Mouse (Mus musculus): ENCODE measurements around the gene 6430571L13Rik. TPM values are rescaled to one million over a fixed set of nuclear protein-coding genes. Genes with fewer than 3 reads are reported as not detected.

6430571L13Rik gene
- polyA plus RNA-seq (2015; fragmentation: Nextera tagmentation; extraction: Ambion mirVana): 0.07 and 0.18 TPM in 2 replicates

DNA sequence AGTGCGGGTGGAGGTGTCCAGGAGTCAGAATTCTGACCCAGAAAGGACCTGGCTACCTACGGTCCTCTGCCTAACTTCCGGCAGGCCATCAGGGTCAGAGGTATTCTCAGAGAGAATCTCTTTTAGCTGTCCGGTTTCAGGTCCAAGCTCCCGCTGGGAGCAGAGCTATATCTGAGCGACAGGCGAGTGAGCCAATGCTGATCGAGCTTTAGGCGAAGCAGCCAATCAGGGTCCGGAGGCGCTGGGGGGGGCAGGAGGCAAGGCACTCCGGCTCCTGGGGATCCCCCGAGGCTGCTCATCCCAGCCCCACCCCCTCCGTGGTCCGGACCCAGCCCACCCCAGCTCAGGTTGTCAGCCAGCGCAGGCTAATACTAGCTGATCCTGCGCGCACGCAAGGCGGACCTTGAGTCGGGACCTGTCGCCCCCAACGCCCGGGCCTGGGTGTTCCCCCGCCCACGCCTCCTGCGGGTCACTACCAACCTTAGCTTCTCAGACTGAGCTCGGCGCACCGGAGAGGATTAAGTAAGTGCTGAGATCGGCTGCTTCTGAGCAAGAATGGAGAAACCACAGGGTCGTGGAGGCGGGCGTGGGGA lies at the start of gene 6430571L13Rik:
TSS of gene 6430571L13Rik (plus strand) at position 336 of the 593 bp plus-strand sequence.
- WGBS (ENCODE audit: insufficient replicate concordance): under 1% methylated on average over 34 of the region's 34 CpGs
- Histone ChIP-seq H3K27ac (ENCODE audit: low read length) (no peak within 1 kb of the TSS), H3K9me3 (replicated peaks; ENCODE audit: control insufficient read depth, low read length) (no peaks in the 10 kb centered on the region), H3K9ac (ENCODE audit: low read depth, low read length) (peak within 1 kb of the TSS; percentile 56), H3K27me3 (ENCODE audit: control insufficient read depth, insufficient read depth, low read depth, low read length) (peaks cover 19% of the 10 kb centered on the region), H3K4me3 (ENCODE audit: low read depth, low read length) (peak within 1 kb of the TSS; percentile 62), H3K36me3 (ENCODE audit: control insufficient read depth, insufficient read depth) (no peaks in the 10 kb centered on the region), H3K4me2 (ENCODE audit: low read depth, low read length) (peak within 1 kb of the TSS; percentile 77), H3K4me1 (ENCODE audit: control insufficient read depth, low read depth, low read length) (peaks cover 11% of the 10 kb centered on the region)
- ATAC-seq (ENCODE audit: low read depth): peak; percentile 88

- Histone ChIP-seq H3K4me1 (ENCODE audit: control insufficient read depth, low read depth, low read length) (peaks cover 37% of the 10 kb centered on the region), H3K27me3 (ENCODE audit: control insufficient read depth, insufficient read depth, low read depth, low read length) (peaks cover 6% of the 10 kb centered on the region; the same call in 1 of the 2 replicates), H3K9me3 (replicated peaks; ENCODE audit: control insufficient read depth, low read length) (no peaks in the 10 kb centered on the region), H3K4me2 (ENCODE audit: low read depth, low read length) (no peak overlapping the region), H3K27ac (ENCODE audit: low read length) (no peak overlapping the region), H3K9ac (ENCODE audit: low read depth, low read length) (no peak overlapping the region), H3K36me3 (ENCODE audit: control insufficient read depth, insufficient read depth) (no peaks in the 10 kb centered on the region), H3K4me3 (ENCODE audit: low read depth, low read length) (no peak overlapping the region)
- no peak for ATAC-seq (ENCODE audit: low read depth)
- WGBS (ENCODE audit: insufficient replicate concordance): 27% methylated on average over 10 of the region's 10 CpGs
Observed at GRCm38 (mm10) chr9:107290897-107291296, 49.5 kb upstream of the 6430571L13Rik start.

- peaks cover 46% of the 10 kb centered on the region for H3K4me1 ChIP-seq (ENCODE audit: control insufficient read depth, low read depth, low read length)
- H3K4me2 ChIP-seq (ENCODE audit: low read depth, low read length): no peak overlapping the region
- H3K27ac ChIP-seq (ENCODE audit: low read length): no peak overlapping the region
- WGBS (ENCODE audit: insufficient replicate concordance): under 1% methylated on average over 6 of the region's 6 CpGs
- ATAC-seq (ENCODE audit: low read depth): no peak
- no peaks in the 10 kb centered on the region for H3K36me3 ChIP-seq (ENCODE audit: control insufficient read depth, insufficient read depth)
- no peak overlapping the region for H3K4me3 ChIP-seq (ENCODE audit: low read depth, low read length)
- H3K9me3 ChIP-seq (replicated peaks; ENCODE audit: control insufficient read depth, low read length): no peaks in the 10 kb centered on the region
- H3K9ac ChIP-seq (ENCODE audit: low read depth, low read length): no peak overlapping the region
- peaks cover 6% of the 10 kb centered on the region; the same call in 1 of the 2 replicates for H3K27me3 ChIP-seq (ENCODE audit: control insufficient read depth, insufficient read depth, low read depth, low read length)
Observed at GRCm38 (mm10) chr9:107294249-107294648, 46.2 kb upstream of the 6430571L13Rik start.

DNA sequence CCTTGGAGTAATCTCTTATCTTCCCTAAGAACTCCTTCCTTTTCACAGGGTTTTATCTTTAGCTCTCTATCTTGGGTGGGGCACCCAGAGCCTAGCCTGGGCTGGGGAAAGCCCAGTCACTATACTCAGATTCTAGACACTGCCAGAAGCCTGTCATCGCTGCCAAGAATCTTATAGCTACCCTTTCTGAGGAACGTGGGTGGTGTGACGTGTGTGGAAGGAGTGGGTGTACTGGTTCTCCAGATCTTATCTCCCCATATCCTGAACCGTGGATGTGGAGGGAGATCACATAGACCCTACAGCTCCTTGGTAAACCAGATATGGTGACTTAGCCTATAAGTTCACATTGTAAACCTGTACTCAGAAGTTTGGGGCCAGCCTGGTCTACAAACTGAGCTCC lies 44.8 kb upstream of the 6430571L13Rik start:
- Histone ChIP-seq H3K4me2 (ENCODE audit: low read depth, low read length) (peak overlapping the region; percentile 95), H3K9ac (ENCODE audit: low read depth, low read length) (peak overlapping the region; percentile 73), H3K4me3 (ENCODE audit: low read depth, low read length) (peak overlapping the region; percentile 70), H3K27ac (ENCODE audit: low read length) (peak overlapping the region; percentile 93), H3K27me3 (ENCODE audit: control insufficient read depth, insufficient read depth, low read depth, low read length) (peaks cover 6% of the 10 kb centered on the region; the same call in 1 of the 2 replicates), H3K36me3 (ENCODE audit: control insufficient read depth, insufficient read depth) (peaks cover 4% of the 10 kb centered on the region; the same call in 1 of the 2 replicates), H3K4me1 (ENCODE audit: control insufficient read depth, low read depth, low read length) (peaks cover 41% of the 10 kb centered on the region), H3K9me3 (replicated peaks; ENCODE audit: control insufficient read depth, low read length) (no peaks in the 10 kb centered on the region)
- no peak for ATAC-seq (ENCODE audit: low read depth)
- 9% methylated on average over 4 of the region's 4 CpGs for WGBS (ENCODE audit: insufficient replicate concordance)

DNA sequence AAGGTAGTCTGAATTCAATTTTAAA lies 44.6 kb upstream of the 6430571L13Rik start, which contains the start of gene Cish:
TSS of gene Cish (plus strand) at position 11 of the 25 bp plus-strand sequence.
- ATAC-seq (ENCODE audit: low read depth): no peak
- peak within 1 kb of the TSS; percentile 93 for H3K27ac ChIP-seq (ENCODE audit: low read length)
- peaks cover 6% of the 10 kb centered on the region; the same call in 1 of the 2 replicates for H3K36me3 ChIP-seq (ENCODE audit: control insufficient read depth, insufficient read depth)
- peak within 1 kb of the TSS; percentile 73 for H3K9ac ChIP-seq (ENCODE audit: low read depth, low read length)
- peaks cover 6% of the 10 kb centered on the region; the same call in 1 of the 2 replicates for H3K27me3 ChIP-seq (ENCODE audit: control insufficient read depth, insufficient read depth, low read depth, low read length)
- no peaks in the 10 kb centered on the region for H3K9me3 ChIP-seq (replicated peaks; ENCODE audit: control insufficient read depth, low read length)
- H3K4me1 ChIP-seq (ENCODE audit: control insufficient read depth, low read depth, low read length): peaks cover 39% of the 10 kb centered on the region
- peak within 1 kb of the TSS; percentile 95 for H3K4me2 ChIP-seq (ENCODE audit: low read depth, low read length)
- H3K4me3 ChIP-seq (ENCODE audit: low read depth, low read length): peak within 1 kb of the TSS; percentile 70

- peaks cover 8% of the 10 kb centered on the region for H3K36me3 ChIP-seq (ENCODE audit: control insufficient read depth, insufficient read depth)
- peaks cover 6% of the 10 kb centered on the region; the same call in 1 of the 2 replicates for H3K27me3 ChIP-seq (ENCODE audit: control insufficient read depth, insufficient read depth, low read depth, low read length)
- H3K27ac ChIP-seq (ENCODE audit: low read length): peak overlapping the region; percentile 93
- no peaks in the 10 kb centered on the region for H3K9me3 ChIP-seq (replicated peaks; ENCODE audit: control insufficient read depth, low read length)
- peak overlapping the region; percentile 70 for H3K4me3 ChIP-seq (ENCODE audit: low read depth, low read length)
- peaks cover 39% of the 10 kb centered on the region for H3K4me1 ChIP-seq (ENCODE audit: control insufficient read depth, low read depth, low read length)
- peak overlapping the region; percentile 95 for H3K4me2 ChIP-seq (ENCODE audit: low read depth, low read length)
- H3K9ac ChIP-seq (ENCODE audit: low read depth, low read length): peak overlapping the region; percentile 73
- peak; percentile 1; the same call in 1 of the 2 replicates for ATAC-seq (ENCODE audit: low read depth)
- under 1% methylated on average over 13 of the region's 14 CpGs for WGBS (ENCODE audit: insufficient replicate concordance)
Observed at GRCm38 (mm10) chr9:107296041-107296440, 44.4 kb upstream of the 6430571L13Rik start.

- peaks cover 6% of the 10 kb centered on the region; the same call in 1 of the 2 replicates for H3K27me3 ChIP-seq (ENCODE audit: control insufficient read depth, insufficient read depth, low read depth, low read length)
- H3K27ac ChIP-seq (ENCODE audit: low read length): peak overlapping the region; percentile 93
- H3K9ac ChIP-seq (ENCODE audit: low read depth, low read length): peak overlapping the region; percentile 73
- ATAC-seq (ENCODE audit: low read depth): peak; percentile 93
- H3K4me1 ChIP-seq (ENCODE audit: control insufficient read depth, low read depth, low read length): peaks cover 42% of the 10 kb centered on the region
- H3K9me3 ChIP-seq (replicated peaks; ENCODE audit: control insufficient read depth, low read length): no peaks in the 10 kb centered on the region
- 0% methylated on average over 31 of the region's 31 CpGs for WGBS (ENCODE audit: insufficient replicate concordance)
- peak overlapping the region; percentile 95 for H3K4me2 ChIP-seq (ENCODE audit: low read depth, low read length)
- H3K4me3 ChIP-seq (ENCODE audit: low read depth, low read length): peak overlapping the region; percentile 70
- H3K36me3 ChIP-seq (ENCODE audit: control insufficient read depth, insufficient read depth): peaks cover 11% of the 10 kb centered on the region
Observed at GRCm38 (mm10) chr9:107296501-107296965, 43.9 kb upstream of the 6430571L13Rik start.

DNA sequence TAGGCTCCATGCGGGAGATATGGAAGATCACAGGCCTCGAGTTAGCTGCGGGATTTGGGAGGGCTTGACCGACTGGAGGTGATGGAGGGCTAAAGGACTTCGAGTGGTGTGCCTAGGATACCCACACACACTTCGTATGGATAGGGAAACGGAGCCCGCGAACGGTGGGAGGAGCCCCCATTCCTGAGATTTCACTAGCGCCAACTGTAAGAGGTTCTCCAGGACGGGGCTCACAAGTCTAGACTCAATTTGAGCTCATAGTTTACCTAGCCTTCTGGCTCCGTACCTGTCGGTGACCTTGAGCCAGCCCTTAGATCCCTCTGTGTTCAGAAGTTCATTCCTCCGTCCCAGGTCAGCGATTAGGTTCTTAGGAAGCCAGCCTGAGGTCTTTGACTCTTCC lies 43.3 kb upstream of the 6430571L13Rik start:
- peak overlapping the region; percentile 95 for H3K4me2 ChIP-seq (ENCODE audit: low read depth, low read length)
- peaks cover 43% of the 10 kb centered on the region for H3K4me1 ChIP-seq (ENCODE audit: control insufficient read depth, low read depth, low read length)

DNA sequence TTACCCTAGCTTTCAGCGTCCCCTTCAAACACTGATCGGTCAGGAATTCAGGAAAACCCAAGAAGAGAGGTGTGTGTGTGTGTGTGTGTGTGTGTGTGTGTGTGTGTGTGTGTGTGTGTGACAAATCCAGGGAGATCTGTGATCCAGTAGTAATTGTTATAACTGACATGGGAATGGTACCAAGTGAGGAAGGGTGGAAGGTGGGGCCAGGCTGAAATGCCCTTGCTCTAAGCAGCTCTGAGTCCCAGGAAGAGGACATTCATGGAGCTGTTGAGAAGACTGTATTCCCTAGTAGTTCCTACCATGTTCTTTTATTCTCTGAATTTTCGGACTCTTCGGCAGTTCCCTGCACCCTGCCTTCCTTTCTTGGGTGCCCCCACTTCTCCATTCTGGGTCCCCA lies 42.7 kb upstream of the 6430571L13Rik start:
- no peaks in the 10 kb centered on the region for H3K9me3 ChIP-seq (replicated peaks; ENCODE audit: control insufficient read depth, low read length)
- WGBS (ENCODE audit: insufficient replicate concordance): 67% methylated on average over 4 of the region's 4 CpGs
- no peak for ATAC-seq (ENCODE audit: low read depth)
- H3K9ac ChIP-seq (ENCODE audit: low read depth, low read length): peak overlapping the region; percentile 73
- peaks cover 43% of the 10 kb centered on the region for H3K4me1 ChIP-seq (ENCODE audit: control insufficient read depth, low read depth, low read length)
- H3K36me3 ChIP-seq (ENCODE audit: control insufficient read depth, insufficient read depth): peaks cover 11% of the 10 kb centered on the region
- H3K4me2 ChIP-seq (ENCODE audit: low read depth, low read length): peak overlapping the region; percentile 95
- H3K4me3 ChIP-seq (ENCODE audit: low read depth, low read length): peak overlapping the region; percentile 70
- peaks cover 5% of the 10 kb centered on the region; the same call in 1 of the 2 replicates for H3K27me3 ChIP-seq (ENCODE audit: control insufficient read depth, insufficient read depth, low read depth, low read length)
- H3K27ac ChIP-seq (ENCODE audit: low read length): peak overlapping the region; percentile 93

More for the DNA sequence above, 43.3 kb upstream of the 6430571L13Rik start:
- peaks cover 6% of the 10 kb centered on the region; the same call in 1 of the 2 replicates for H3K27me3 ChIP-seq (ENCODE audit: control insufficient read depth, insufficient read depth, low read depth, low read length)
- WGBS (ENCODE audit: insufficient replicate concordance): 9% methylated on average over 16 of the region's 16 CpGs
- H3K4me3 ChIP-seq (ENCODE audit: low read depth, low read length): peak overlapping the region; percentile 70
- peaks cover 11% of the 10 kb centered on the region for H3K36me3 ChIP-seq (ENCODE audit: control insufficient read depth, insufficient read depth)
- H3K9me3 ChIP-seq (replicated peaks; ENCODE audit: control insufficient read depth, low read length): no peaks in the 10 kb centered on the region
- no peak for ATAC-seq (ENCODE audit: low read depth)
- peak overlapping the region; percentile 93 for H3K27ac ChIP-seq (ENCODE audit: low read length)
- peak overlapping the region; percentile 73 for H3K9ac ChIP-seq (ENCODE audit: low read depth, low read length)
